Mouse (Mus musculus) neural tube, embryonic 12.5 days (tissue): Measurements from ENCODE around the gene Slc7a5. TPM values are rescaled to one million over a fixed set of nuclear protein-coding genes. Genes with fewer than 3 reads are reported as not detected.

Source experiments
- ATAC-seq: fragments of 200-750 bp; cut with Nextera tagmentation; 2 replicates; pipeline ENCODE4 v1.8.0; 2017; ENCODE audit warnings: low read depth, mild to moderate bottlenecking, moderate TSS enrichment, moderate library complexity; ENCODE audit not compliant: low FRiP score
- H3K27ac ChIP-seq: fragments of 300-500 bp; sonication (generic); 2 replicates; pipeline ENCODE4 v1.5.1; 2016
- H3K27me3 ChIP-seq: fragments of 300-500 bp; sonication (generic); replicated peaks from 2 replicates; pipeline ENCODE4 v1.6.1; 2016; ENCODE audit warnings: mild to moderate bottlenecking
- H3K36me3 ChIP-seq: fragments of 300-500 bp; sonication (generic); 2 replicates; pipeline ENCODE4 v1.6.1; 2016; ENCODE audit warnings: mild to moderate bottlenecking
- H3K4me1 ChIP-seq: fragments of 300-500 bp; sonication (generic); 2 replicates; pipeline ENCODE4 v1.6.1; 2016
- H3K4me2 ChIP-seq: fragments of 300-500 bp; sonication (generic); replicated peaks from 2 replicates; pipeline ENCODE4 v1.6.1; 2016; ENCODE audit warnings: mild to moderate bottlenecking
- H3K4me3 ChIP-seq: fragments of 300-500 bp; sonication (generic); 2 replicates; pipeline ENCODE4 v1.5.1; 2016
- H3K9ac ChIP-seq: fragments of 300-500 bp; sonication (generic); 2 replicates; pipeline ENCODE4 v1.6.1; 2016; ENCODE audit warnings: mild to moderate bottlenecking
- H3K9me3 ChIP-seq: fragments of 300-500 bp; sonication (generic); 2 replicates; pipeline ENCODE4 v1.6.1; 2016; ENCODE audit warnings: mild to moderate bottlenecking
- WGBS: fragments of 180-500 bp; shearing (Covaris S2); methylation state at CpG from one replicate; pipeline ENCODE4 v1.1.7; 2016; 5-methylcytosine and 5-hydroxymethylcytosine counted together
- polyA plus RNA-seq: library from polyadenylated mRNA; unstranded; fragments of >200 nt; fragmentation: Nextera tagmentation; extraction: Ambion mirVana; gene quantifications from 2 replicates; pipeline ENCODE4 v1.2.1, GENCODE M21; 2016

Gene Slc7a5
- polyA plus RNA-seq, 1 experiment from 2014 or later: 40.8 TPM

- Histone ChIP-seq H3K9ac (no peak overlapping the region), H3K4me1 (no peaks in the 10 kb centered on the region), H3K9me3 (no peaks in the 10 kb centered on the region), H3K27ac (no peak overlapping the region), H3K4me3 (no peak overlapping the region), H3K27me3 (no peaks in the 10 kb centered on the region), H3K36me3 (peaks cover 68% of the 10 kb centered on the region), H3K4me2 (no peak overlapping the region)
- no peak for ATAC-seq
- 84% methylated on average over 6 of the region's 6 CpGs for WGBS
Measured at GRCm38 (mm10) chr8:121885433-121885832, 22.1 kb downstream of the Slc7a5 start.

- ATAC-seq: no peak
- no peaks in the 10 kb centered on the region for H3K9me3 ChIP-seq
- H3K27me3 ChIP-seq: no peaks in the 10 kb centered on the region
- 93% methylated on average over 9 of the region's 9 CpGs for WGBS
- no peak overlapping the region for H3K4me2 ChIP-seq
- H3K4me1 ChIP-seq: no peaks in the 10 kb centered on the region
- no peak overlapping the region for H3K4me3 ChIP-seq
- peaks cover 68% of the 10 kb centered on the region for H3K36me3 ChIP-seq
- no peak overlapping the region for H3K27ac ChIP-seq
- no peak overlapping the region for H3K9ac ChIP-seq
Measured at GRCm38 (mm10) chr8:121885001-121885400, 22.5 kb downstream of the Slc7a5 start.

DNA sequence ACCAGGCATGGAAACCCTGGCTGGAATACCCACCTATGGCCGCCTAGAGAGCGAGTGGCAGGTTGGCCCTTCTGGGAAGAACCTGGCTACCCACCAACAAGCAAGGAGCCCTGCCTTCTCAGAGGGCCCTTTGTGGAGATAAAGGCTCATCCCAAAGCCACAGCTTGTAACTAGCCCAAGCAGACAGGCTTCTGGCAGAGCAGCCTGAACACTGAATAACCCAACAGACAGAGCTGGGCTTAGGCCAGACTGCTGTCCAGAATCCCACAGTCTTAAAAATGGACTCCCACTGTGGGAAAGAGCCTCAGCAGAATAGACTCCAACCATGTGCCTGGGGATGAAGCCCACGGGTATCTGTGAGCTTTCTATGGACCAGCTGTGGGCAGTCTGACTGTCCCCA is 23.3 kb downstream of the Slc7a5 start:
- Histone ChIP-seq H3K9ac (no peak overlapping the region), H3K27me3 (no peaks in the 10 kb centered on the region), H3K27ac (no peak overlapping the region), H3K4me3 (no peak overlapping the region), H3K4me2 (no peak overlapping the region), H3K36me3 (peaks cover 68% of the 10 kb centered on the region), H3K4me1 (no peaks in the 10 kb centered on the region; the same call in 1 of the 2 replicates), H3K9me3 (no peaks in the 10 kb centered on the region)
- WGBS: 83% methylated on average over 3 of the region's 3 CpGs
- ATAC-seq: no peak

DNA sequence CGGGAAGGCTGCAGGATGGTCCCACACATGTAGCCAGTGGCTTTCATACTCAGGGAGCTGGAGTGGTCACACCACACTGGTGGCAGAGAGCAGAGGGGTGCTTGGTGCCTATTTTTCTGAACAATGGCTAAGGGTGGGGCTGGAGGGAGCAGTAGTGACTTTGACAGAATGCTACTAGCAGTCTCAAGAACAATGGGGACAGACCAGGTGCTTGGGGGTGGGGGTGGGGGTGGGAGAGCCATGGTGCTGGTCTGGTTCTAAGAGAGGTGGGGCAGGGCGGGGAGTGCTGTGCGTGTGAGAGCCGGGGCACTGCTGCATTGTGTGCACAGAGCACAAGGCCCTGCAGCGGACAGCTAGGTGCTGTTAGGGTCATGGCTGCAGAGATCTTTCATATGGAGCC is 25.6 kb downstream of the Slc7a5 start:
- H3K36me3 ChIP-seq: peaks cover 55% of the 10 kb centered on the region
- 95% methylated on average over 5 of the region's 5 CpGs for WGBS
- no peak overlapping the region for H3K4me2 ChIP-seq
- no peaks in the 10 kb centered on the region for H3K9me3 ChIP-seq
- no peaks in the 10 kb centered on the region; the same call in 1 of the 2 replicates for H3K4me1 ChIP-seq
- H3K9ac ChIP-seq: no peak overlapping the region
- H3K4me3 ChIP-seq: no peak overlapping the region
- no peak overlapping the region for H3K27ac ChIP-seq
- H3K27me3 ChIP-seq: no peaks in the 10 kb centered on the region
- ATAC-seq: no peak

- H3K9ac ChIP-seq: no peak overlapping the region
- no peak overlapping the region for H3K4me3 ChIP-seq
- no peak for ATAC-seq
- no peaks in the 10 kb centered on the region for H3K27me3 ChIP-seq
- 70% methylated on average over 1 of the region's 1 CpGs for WGBS
- H3K36me3 ChIP-seq: peaks cover 45% of the 10 kb centered on the region
- H3K9me3 ChIP-seq: no peaks in the 10 kb centered on the region
- H3K4me2 ChIP-seq: no peak overlapping the region
- no peaks in the 10 kb centered on the region; the same call in 1 of the 2 replicates for H3K4me1 ChIP-seq
- no peak overlapping the region for H3K27ac ChIP-seq
Measured at GRCm38 (mm10) chr8:121880818-121881217, 26.7 kb downstream of the Slc7a5 start.

DNA sequence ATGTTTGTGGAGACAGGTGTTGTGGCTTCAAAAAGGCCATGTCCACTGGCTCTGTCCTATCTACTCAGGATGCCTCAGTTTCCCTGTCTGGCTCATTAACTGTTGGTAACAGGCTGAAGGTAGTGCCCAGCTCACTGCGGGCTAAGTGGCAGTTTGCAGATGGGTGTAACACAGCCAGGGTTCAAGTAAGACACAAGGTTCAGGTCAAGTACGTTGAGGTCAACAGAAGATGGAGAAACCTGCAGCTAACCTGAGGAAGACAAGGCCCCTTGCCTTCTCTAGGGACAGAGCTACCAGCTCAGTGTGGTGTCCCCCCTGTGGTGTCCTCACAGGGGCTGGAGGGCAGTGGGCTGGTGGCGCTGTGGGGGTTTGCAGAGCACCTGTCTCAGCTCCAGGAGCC is 27.8 kb downstream of the Slc7a5 start:
- H3K4me2 ChIP-seq: no peak overlapping the region
- no peak for ATAC-seq
- H3K4me1 ChIP-seq: no peaks in the 10 kb centered on the region; the same call in 1 of the 2 replicates
- no peak overlapping the region for H3K9ac ChIP-seq
- H3K36me3 ChIP-seq: peaks cover 35% of the 10 kb centered on the region
- H3K27ac ChIP-seq: no peak overlapping the region
- no peaks in the 10 kb centered on the region for H3K9me3 ChIP-seq
- no peak overlapping the region for H3K4me3 ChIP-seq
- WGBS: 85% methylated on average over 3 of the region's 3 CpGs
- no peaks in the 10 kb centered on the region for H3K27me3 ChIP-seq

- peaks cover 5% of the 10 kb centered on the region; the same call in 1 of the 2 replicates for H3K4me1 ChIP-seq
- no peak overlapping the region for H3K4me2 ChIP-seq
- ATAC-seq: no peak
- H3K27me3 ChIP-seq: no peaks in the 10 kb centered on the region
- H3K9ac ChIP-seq: no peak overlapping the region
- no peak overlapping the region for H3K27ac ChIP-seq
- H3K9me3 ChIP-seq: no peaks in the 10 kb centered on the region
- H3K4me3 ChIP-seq: no peak overlapping the region
- WGBS: 87% methylated on average over 7 of the region's 7 CpGs
- H3K36me3 ChIP-seq: peaks cover 17% of the 10 kb centered on the region
Measured at GRCm38 (mm10) chr8:121877828-121878480, 29.5 kb downstream of the Slc7a5 start.

- WGBS: 81% methylated on average over 5 of the region's 5 CpGs
Measured at GRCm38 (mm10) chr8:121877212-121877611, 30.3 kb downstream of the Slc7a5 start.

DNA sequence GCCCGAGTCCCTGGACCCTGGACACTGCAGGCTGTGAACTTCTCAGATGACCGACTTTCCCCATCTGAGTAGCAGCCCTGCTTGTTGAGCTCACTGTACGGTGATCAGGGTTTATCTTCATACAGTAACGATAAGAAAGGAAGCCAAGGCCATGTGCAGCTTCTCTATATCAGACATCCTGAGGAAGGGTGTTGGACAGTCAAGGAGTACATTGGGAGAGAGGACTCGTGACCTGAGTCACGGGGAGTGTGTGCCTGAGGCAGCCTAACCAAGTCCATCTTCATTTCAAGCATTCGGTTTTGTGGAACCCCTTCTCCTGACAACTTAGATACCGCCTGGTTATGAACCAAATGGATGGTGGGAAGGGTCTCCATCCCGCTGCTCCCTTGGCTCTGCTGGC is 32.0 kb downstream of the Slc7a5 start:
- Histone ChIP-seq H3K4me3 (no peak overlapping the region), H3K27ac (no peak overlapping the region), H3K27me3 (no peaks in the 10 kb centered on the region), H3K4me2 (no peak overlapping the region), H3K4me1 (peaks cover 15% of the 10 kb centered on the region), H3K9me3 (no peaks in the 10 kb centered on the region), H3K36me3 (no peaks in the 10 kb centered on the region), H3K9ac (no peak overlapping the region)
- WGBS: 87% methylated on average over 9 of the region's 9 CpGs
- no peak for ATAC-seq

More at GRCm38 (mm10) chr8:121877212-121877611, 30.3 kb downstream of the Slc7a5 start:
- H3K4me1 ChIP-seq: peaks cover 9% of the 10 kb centered on the region
- no peak overlapping the region for H3K4me2 ChIP-seq
- H3K4me3 ChIP-seq: no peak overlapping the region
- no peaks in the 10 kb centered on the region for H3K9me3 ChIP-seq
- ATAC-seq: no peak
- no peaks in the 10 kb centered on the region for H3K27me3 ChIP-seq
- peaks cover 10% of the 10 kb centered on the region for H3K36me3 ChIP-seq
- no peak overlapping the region for H3K9ac ChIP-seq
- H3K27ac ChIP-seq: no peak overlapping the region

DNA sequence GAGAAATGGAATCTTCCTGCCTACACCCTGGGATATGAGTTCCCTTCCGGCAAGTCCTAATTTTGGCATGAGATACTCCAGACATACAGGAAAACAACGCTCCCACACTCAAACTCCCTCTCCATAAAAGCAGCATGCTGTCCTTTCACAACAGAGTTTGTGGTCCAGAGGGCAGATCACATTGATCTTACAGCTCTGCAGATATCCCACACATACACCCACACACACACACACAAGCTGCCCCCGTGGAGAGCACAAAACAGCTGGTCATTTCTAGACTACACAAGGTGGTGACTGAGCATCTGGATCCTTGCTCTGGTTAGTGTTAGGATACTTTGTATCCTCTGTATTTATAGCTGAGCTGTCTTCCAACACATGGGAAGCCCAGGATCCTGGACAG is 32.4 kb downstream of the Slc7a5 start:
- Histone ChIP-seq H3K27ac (no peak overlapping the region), H3K4me2 (no peak overlapping the region), H3K9me3 (no peaks in the 10 kb centered on the region), H3K36me3 (no peaks in the 10 kb centered on the region), H3K9ac (no peak overlapping the region), H3K4me1 (peaks cover 15% of the 10 kb centered on the region), H3K27me3 (no peaks in the 10 kb centered on the region), H3K4me3 (no peak overlapping the region)
- no peak for ATAC-seq
- WGBS: 63% methylated on average over 3 of the region's 3 CpGs

DNA sequence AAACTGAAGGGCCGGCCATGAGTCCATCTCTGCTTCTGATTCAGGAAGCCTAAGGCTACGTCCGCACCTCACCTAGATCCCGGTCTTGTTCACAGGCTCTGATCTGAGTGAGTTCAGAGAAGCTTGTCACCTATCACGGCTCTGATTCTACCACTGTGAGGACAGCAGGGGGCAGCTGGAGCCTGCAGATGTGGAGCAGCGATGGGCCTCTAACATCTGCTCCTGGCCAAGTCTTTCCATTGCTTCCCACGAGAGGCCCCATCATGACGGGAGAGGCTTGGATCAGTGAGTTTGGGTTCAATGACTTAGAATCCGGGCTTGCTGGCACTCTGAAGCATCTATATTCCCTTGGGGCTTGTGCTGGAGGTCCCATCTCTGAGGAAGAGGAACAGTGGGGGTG is 33.5 kb downstream of the Slc7a5 start:
- Histone ChIP-seq H3K36me3 (no peaks in the 10 kb centered on the region), H3K4me3 (no peak overlapping the region), H3K27me3 (no peaks in the 10 kb centered on the region), H3K27ac (no peak overlapping the region), H3K9me3 (no peaks in the 10 kb centered on the region), H3K9ac (no peak overlapping the region), H3K4me1 (peaks cover 15% of the 10 kb centered on the region), H3K4me2 (no peak overlapping the region)
- WGBS: 65% methylated on average over 9 of the region's 9 CpGs
- ATAC-seq: no peak

DNA sequence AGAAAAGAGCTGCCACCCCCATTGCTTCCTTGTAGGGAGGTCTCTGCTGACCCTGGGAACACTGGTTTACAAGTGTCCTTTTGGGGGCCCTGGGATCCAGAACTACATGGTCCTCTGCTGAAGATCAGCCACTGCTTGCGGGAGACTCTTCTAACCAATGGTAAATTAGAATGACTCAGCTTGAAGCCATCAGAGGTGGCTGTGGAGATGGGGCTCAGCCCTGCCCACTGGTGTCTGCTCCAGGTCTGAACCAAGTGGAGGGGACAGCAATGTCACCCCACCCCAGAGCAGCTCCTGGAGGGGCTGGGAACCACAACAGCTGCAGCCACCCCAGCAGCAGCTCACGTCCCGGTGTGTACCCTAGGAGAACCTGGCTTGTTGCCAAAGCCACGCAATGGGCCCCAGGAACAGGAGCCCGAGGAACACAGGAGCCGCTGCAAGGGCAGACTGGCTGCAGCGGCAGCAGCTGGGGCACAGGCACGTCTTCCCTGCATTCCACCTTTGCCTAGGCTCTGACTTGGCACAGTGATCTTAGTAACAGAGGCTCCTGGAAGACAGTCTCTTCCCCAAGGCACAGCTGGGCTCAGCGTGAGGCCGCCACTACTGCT is 35.6 kb downstream of the Slc7a5 start:
- Histone ChIP-seq H3K9me3 (no peaks in the 10 kb centered on the region), H3K4me1 (peaks cover 15% of the 10 kb centered on the region), H3K27me3 (no peaks in the 10 kb centered on the region), H3K9ac (no peak overlapping the region), H3K4me3 (no peak overlapping the region), H3K27ac (no peak overlapping the region), H3K36me3 (no peaks in the 10 kb centered on the region), H3K4me2 (peak overlapping the region; percentile 28; the same call in 1 of the 2 replicates)
- 34% methylated on average over 10 of the region's 10 CpGs for WGBS
- ATAC-seq: no peak

GRCm38 (mm10) chr8:121870190-121870589 is 37.3 kb downstream of the Slc7a5 start:
- no peak for ATAC-seq
- Histone ChIP-seq H3K4me1 (peaks cover 15% of the 10 kb centered on the region), H3K4me3 (no peak overlapping the region)

More at GRCm38 (mm10) chr8:121870190-121870589, 37.3 kb downstream of the Slc7a5 start:
- Histone ChIP-seq H3K27me3 (no peaks in the 10 kb centered on the region), H3K9me3 (no peaks in the 10 kb centered on the region), H3K4me2 (no peak overlapping the region), H3K36me3 (no peaks in the 10 kb centered on the region), H3K27ac (no peak overlapping the region), H3K9ac (no peak overlapping the region)
- WGBS: 91% methylated on average over 2 of the region's 2 CpGs
